Mouse (Mus musculus): Measurements from ENCODE around the gene D630023F18Rik.

D630023F18Rik gene

DNA sequence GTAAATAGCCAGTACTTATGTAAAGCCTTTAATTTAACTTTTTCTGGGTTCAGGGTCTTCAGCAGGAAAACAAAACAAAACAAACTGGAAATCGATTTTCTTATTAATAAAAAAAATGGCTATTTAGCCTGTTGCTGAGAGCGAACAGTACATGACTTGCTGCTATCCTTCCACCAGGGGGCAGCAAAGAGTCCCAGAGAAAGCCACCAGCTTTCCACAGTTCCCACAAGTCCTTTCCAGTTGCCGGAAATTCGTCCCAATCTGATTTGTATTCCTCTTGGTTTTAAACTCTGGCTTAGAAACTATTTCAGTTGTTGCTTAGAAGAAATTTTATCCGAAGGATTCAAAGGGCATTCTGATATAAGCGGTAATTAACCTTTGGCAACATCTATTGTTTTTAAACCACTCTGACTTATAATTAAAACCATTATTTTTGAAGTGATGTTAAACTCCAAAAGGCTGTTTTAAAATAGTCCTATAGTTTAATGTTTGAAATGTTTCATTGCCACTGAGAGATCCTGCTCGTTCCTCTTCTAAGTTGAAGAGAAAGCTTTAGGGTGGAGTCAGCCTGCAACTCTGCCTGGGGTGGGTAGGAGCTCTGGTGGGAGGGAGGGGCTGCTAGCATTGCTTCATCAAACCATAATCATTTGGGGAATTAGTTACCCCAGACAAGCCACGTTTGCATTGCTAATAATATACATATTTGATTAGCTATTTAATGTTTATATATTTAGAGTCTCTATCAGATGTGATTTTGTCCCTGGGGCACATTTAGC lies 10.8 kb downstream of the D630023F18Rik start:
- DNase-seq (ENCODE audit: low read depth) = peak; percentile 75

GRCm38 (mm10) chr1:65109756-65110435 lies 13.1 kb downstream of the D630023F18Rik start:
- DNase-seq (ENCODE audit: low read depth) = no peak

DNA sequence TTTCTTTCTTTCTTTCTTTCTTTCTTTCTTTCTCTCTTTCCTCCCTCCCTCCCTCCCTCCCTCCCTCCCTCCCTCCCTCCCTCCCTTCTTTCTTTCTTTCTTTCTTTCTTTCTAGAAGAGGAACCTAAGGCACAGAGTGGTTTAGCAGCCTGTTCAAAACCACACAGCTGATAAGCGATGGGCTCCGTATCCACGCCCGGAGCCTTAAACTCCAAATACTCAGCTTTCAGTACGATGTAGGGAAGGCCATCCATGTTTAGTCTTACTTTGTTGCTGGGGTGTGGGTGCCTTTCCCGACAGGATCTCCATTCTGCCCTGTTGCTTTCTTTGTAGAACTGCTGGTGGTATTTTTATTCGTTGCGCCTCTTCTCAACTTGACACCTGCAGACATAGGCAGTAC lies 13.8 kb downstream of the D630023F18Rik start:
- DNase-seq (ENCODE audit: low read depth) = no peak

DNA sequence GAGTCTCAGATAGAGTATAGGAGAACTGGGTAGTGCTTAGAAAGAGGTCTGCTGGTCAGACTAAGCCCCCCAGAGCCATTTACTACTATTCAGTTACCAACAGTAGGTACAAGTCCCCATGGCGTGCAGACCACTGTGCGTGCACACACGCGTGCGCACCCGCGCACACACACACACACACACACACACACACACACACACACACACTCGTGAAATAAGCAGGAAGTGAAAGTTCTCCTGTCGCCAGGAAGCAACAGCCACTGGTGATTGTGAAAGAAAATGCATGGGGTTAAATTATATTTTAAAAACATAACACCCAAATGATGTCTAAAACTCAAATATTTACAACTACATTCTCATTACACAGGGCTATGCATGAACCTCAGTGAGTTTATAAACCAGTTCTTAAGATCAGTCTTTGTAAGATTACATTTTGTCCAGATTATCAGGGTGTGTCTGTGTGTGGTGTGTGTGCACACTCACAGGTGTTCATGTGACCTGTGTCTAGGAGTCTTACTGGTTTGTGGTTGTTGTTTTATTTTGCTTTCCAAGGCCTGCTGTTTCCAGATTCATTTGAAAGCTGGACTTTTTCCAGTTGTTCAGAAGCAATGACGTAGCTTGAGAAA lies 15.2 kb downstream of the D630023F18Rik start:
- no peak for DNase-seq (ENCODE audit: low read depth)

GRCm38 (mm10) chr1:65103273-65103672 lies 19.7 kb downstream of the D630023F18Rik start, which contains the start of gene Cryga:
TSS of gene Cryga (minus strand) at chr1:65103373.
- DNase-seq (ENCODE audit: low read depth) = no peak

- DNase-seq (ENCODE audit: low read depth) = no peak
Observed at GRCm38 (mm10) chr1:65096953-65097352, 26.1 kb downstream of the D630023F18Rik start.

DNA sequence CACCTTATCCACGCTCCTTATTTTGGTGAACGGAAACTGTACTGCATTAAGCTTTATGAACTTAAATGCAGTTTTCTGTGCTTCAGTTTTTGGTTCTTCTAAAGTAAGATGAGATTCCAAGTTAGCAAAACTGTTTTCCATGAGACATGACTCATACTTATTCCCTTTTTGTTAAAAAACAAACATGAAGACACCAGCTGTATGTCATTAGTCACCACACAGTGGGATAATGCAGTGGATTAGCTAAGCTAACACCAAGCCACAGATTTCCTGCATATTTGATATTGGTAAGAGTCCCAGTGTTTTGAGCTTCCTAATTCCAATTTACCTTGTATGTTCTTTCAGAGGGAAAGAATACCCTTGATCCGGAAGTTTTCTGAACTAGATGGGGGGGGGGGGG lies 31.4 kb downstream of the D630023F18Rik start:
- no peak for DNase-seq (ENCODE audit: low read depth)

- no peak for DNase-seq (ENCODE audit: low read depth)
Observed at GRCm38 (mm10) chr1:65090370-65090769, 32.6 kb downstream of the D630023F18Rik start.

DNA sequence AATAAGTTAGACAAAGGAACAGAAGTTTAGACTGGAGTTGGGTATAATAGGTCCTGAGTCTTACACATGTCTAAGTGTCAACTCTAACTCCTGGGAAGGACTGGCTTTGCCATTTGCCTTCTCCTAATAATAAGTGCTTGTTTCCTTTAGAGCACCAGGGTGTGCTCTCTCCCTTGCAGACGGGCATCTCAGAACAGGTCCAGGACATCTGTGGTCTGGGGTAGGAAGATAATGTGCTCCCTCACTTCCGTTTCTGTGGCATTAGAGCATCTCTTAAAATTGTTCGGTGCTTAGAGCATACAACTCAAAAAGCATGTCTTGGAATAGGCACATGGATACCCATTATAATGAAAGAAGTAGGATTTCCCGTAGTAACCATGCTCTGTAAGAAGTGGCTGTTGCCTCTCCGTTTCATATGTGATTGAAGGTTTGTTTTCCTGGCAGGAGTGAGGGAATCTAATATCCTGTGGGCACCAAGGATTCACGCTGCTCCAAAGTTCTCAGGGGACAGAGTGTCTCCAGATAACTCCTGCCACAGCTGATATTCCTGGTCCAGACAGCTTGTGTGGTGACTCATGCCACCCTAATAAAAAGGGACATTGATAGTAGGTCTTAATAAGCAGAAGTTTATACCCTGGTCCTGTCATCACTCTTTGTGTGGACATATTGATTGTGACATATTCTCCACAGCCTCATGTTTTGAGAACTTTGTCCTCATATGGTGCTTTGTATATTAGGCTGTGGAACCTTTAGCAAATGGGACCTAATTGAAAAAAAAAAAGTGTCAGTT lies 34.3 kb downstream of the D630023F18Rik start:
- no peak for DNase-seq (ENCODE audit: low read depth)

- DNase-seq (ENCODE audit: low read depth) = no peak
Observed at GRCm38 (mm10) chr1:65082188-65082587, 40.8 kb downstream of the D630023F18Rik start, which contains the start of gene Crygb. TSS of gene Crygb (minus strand) at chr1:65082288.

DNA sequence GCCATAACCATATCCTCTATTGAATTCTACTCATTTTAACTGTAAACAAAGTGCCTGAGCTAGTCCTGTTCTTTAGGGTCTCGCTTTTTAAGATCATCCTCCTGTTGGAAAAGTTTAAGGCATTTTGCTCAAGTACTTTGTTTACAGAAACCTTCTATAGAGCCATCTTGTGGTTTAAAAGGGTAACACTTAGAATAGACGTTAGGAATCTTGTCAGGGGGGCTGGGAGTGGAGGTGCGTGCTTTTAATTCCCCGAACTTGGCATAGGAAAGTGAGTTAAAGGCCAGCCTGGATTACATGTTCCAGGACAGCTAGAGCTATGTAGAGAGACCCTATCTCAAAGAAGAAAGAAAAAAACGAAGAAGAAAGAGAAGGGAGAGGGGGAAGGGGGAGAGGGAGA lies 47.4 kb downstream of the D630023F18Rik start:
- DNase-seq (ENCODE audit: low read depth) = no peak

- DNase-seq (ENCODE audit: low read depth) = no peak
Observed at GRCm38 (mm10) chr1:65073589-65073988, 49.4 kb downstream of the D630023F18Rik start, which contains the start of gene Crygc. TSS of gene Crygc (minus strand) at chr1:65073689.

DNA sequence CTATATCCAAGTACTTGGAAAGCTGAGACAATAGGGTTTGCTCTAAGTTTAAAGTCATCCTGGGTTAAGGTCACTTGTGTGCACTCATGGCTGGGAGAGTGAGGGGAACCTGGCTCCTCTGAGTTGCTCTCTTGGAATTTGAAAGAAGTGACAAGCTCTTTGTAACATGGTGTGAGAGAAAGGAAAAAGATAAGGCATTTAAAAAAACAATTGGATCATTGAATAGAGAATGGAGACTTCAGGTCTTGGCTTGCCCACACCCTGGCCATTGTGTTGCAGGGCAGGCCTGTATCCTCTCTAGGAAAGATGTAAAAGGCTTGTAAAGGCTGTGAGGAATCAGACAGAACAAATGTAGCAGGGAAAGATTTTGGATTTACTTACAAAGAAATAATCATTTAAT lies 55.2 kb downstream of the D630023F18Rik start:
- no peak for DNase-seq (ENCODE audit: low read depth)

GRCm38 (mm10) chr1:65064201-65064600 lies 58.8 kb downstream of the D630023F18Rik start:
- no peak for DNase-seq (ENCODE audit: low read depth)

GRCm38 (mm10) chr1:65063352-65063751 lies 59.7 kb downstream of the D630023F18Rik start, which contains the start of gene Crygd:
TSS of gene Crygd (minus strand) at chr1:65063452.
- DNase-seq (ENCODE audit: low read depth) = no peak
